Comparison of ENCODE assay signal across 7 mouse cellular contexts in the genomic region with DNA sequence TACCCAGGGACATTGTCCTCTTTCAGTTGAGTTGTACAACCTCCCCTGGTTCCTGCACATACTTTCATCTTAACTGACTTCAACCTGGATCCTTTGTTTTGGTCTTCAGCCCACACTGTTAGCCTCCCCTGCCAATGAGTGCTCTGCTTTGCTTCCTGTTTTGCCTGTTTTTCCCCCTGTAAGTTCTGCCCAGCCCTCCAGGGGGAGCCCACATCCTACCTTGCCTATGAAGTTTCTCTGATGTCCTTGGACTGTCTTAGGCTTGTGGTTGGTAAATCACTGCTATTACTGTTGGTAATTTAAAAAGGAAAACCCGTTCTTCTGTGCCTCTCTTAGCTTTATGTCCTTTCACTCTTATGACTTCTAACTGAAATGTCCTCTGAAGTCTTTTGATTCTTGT.
DNase-seq lines count a peak whose midpoint lies in the region; ATAC-seq and TF ChIP-seq lines count a peak whose summit lies in the region.

No protein-coding gene starts in this region.

- 0 out of 2 replicates have a peak, but pooled peaks have one; percentile 15 for ATAC-seq in G1E (ENCODE audit: extremely low read depth, insufficient number of reproducible peaks, low FRiP score, poor library complexity, severe bottlenecking)
- ATAC-seq in embryonic facial prominence, embryonic 11.5 days (replicated peaks; ENCODE audit: insufficient number of reproducible peaks, low FRiP score, low TSS enrichment, low read depth), result no peak
- peak; percentile 99 for ATAC-seq in megakaryocyte progenitor cell, adult 5-6 weeks (replicated peaks; ENCODE audit: poor library complexity)

- no peaks in the 10 kb centered on the region for H3K36me3 ChIP-seq in G1E (replicated peaks)
- H3K36me3 ChIP-seq in embryonic facial prominence, embryonic 11.5 days (replicated peaks; ENCODE audit: control insufficient read depth, insufficient read depth, low read depth, low read length), result no peaks in the 10 kb centered on the region

- H3K4me2 ChIP-seq in embryonic facial prominence, embryonic 11.5 days (ENCODE audit: low read depth, low read length), result no peak overlapping the region

- intact Hi-C loops in heart, postnatal 36 days (cut with DNase I), result loop anchor here (1.0 to 5.0 kb wide), 5 partner anchors 71 to 183 kb away; no protein-coding TSS in a partner anchor

- no peak overlapping the region for H3K4me3 ChIP-seq in G1E (ENCODE audit: low read depth, low read length)
- no peak overlapping the region for H3K4me3 ChIP-seq in embryonic facial prominence, embryonic 11.5 days (ENCODE audit: low read depth, low read length)

- H3K4me1 ChIP-seq in G1E (ENCODE audit: insufficient read depth, low read depth, low read length), result no peaks in the 10 kb centered on the region
- no peaks in the 10 kb centered on the region for H3K4me1 ChIP-seq in embryonic facial prominence, embryonic 11.5 days (ENCODE audit: control insufficient read depth, insufficient read depth, low read length)

- peaks cover 47% of the 10 kb centered on the region for H3K9me3 ChIP-seq in G1E (replicated peaks)
- H3K9me3 ChIP-seq in embryonic facial prominence, embryonic 11.5 days (replicated peaks; ENCODE audit: control insufficient read depth, low read length), result no peaks in the 10 kb centered on the region

- H3K9ac ChIP-seq in embryonic facial prominence, embryonic 11.5 days (replicated peaks; ENCODE audit: low read length), result no peak overlapping the region

- TF ChIP-seq CTCF in G1E (IDR thresholded peaks at IDR 0.05; ENCODE audit: low read depth, low read length), result no peak

- DNase-seq in G1E (ENCODE audit: low spot score), result no peak
- peak; percentile 69 for DNase-seq in adrenal gland, adult 8-10 months
- peak; percentile 66 for DNase-seq in embryonic facial prominence, embryonic 11.5 days (ENCODE audit: low spot score)
- DNase-seq in heart, postnatal 36 days, result peak; percentile 78 to 81
- DNase-seq in layer of hippocampus, postnatal 25 days (ENCODE audit: extremely low spot score in 1 of 2, low spot score in 1 of 2), result peak; percentile 41 to 72
- peak; percentile 35 to 53 for DNase-seq in spleen, postnatal 14 days (ENCODE audit: low spot score in 2 of 2)

- H3K27ac ChIP-seq in embryonic facial prominence, embryonic 11.5 days (replicated peaks; ENCODE audit: low read depth, low read length), result no peak overlapping the region

- 24% methylated on average over 1 of the region's 1 CpGs for WGBS in embryonic facial prominence, embryonic 11.5 days

- H3K27me3 ChIP-seq in G1E (ENCODE audit: insufficient read depth, low read length), result no peaks in the 10 kb centered on the region
- no peaks in the 10 kb centered on the region for H3K27me3 ChIP-seq in embryonic facial prominence, embryonic 11.5 days (ENCODE audit: control insufficient read depth, insufficient read depth, low read length)
